Mouse (Mus musculus) kidney, embryonic 15.5 days (tissue): Measurements from ENCODE around the gene Cyp2e1. TPM values are rescaled to one million over a fixed set of nuclear protein-coding genes. Genes with fewer than 3 reads are reported as not detected.
A peak's percentile ranks its signal among the peaks of the same experiment; 100 is the strongest.

Experiments
- ATAC-seq: fragments of 200-750 bp; cut with Nextera tagmentation; replicated peaks from 2 replicates; pipeline ENCODE4 v1.8.0; 2017; ENCODE audit warnings: moderate TSS enrichment; ENCODE audit not compliant: low FRiP score
- H3K27ac ChIP-seq: fragments of 300-500 bp; sonication (generic); 2 replicates; pipeline ENCODE4 v1.5.1; 2015; ENCODE audit warnings: mild to moderate bottlenecking, inconsistent platforms
- H3K27me3 ChIP-seq: fragments of 300-500 bp; sonication (generic); 2 replicates; pipeline ENCODE4 v1.6.1; 2015; ENCODE audit warnings: inconsistent platforms
- H3K36me3 ChIP-seq: fragments of 300-500 bp; sonication (generic); 2 replicates; pipeline ENCODE4 v1.6.1; 2015; ENCODE audit warnings: inconsistent platforms
- H3K4me1 ChIP-seq: fragments of 300-500 bp; sonication (generic); 2 replicates; pipeline ENCODE4 v1.6.1; 2015; ENCODE audit warnings: inconsistent platforms
- H3K4me2 ChIP-seq: fragments of 300-500 bp; sonication (generic); 2 replicates; pipeline ENCODE4 v1.6.1; 2015; ENCODE audit warnings: moderate library complexity, mild to moderate bottlenecking, inconsistent platforms
- H3K4me3 ChIP-seq: fragments of 300-500 bp; sonication (generic); replicated peaks from 2 replicates; pipeline ENCODE4 v1.5.1; 2015; ENCODE audit warnings: mild to moderate bottlenecking, inconsistent platforms
- H3K9ac ChIP-seq: fragments of 300-500 bp; sonication (generic); 2 replicates; pipeline ENCODE4 v1.6.1; 2015; ENCODE audit warnings: mild to moderate bottlenecking, inconsistent platforms
- H3K9me3 ChIP-seq: fragments of 300-500 bp; sonication (generic); replicated peaks from 2 replicates; pipeline ENCODE4 v1.6.1; 2016; ENCODE audit warnings: inconsistent platforms
- WGBS: fragments of 180-500 bp; shearing (Covaris S2); methylation state at CpG from one replicate; pipeline ENCODE4 v1.1.7; 2015; ENCODE audit warnings: mixed read lengths; 5-methylcytosine and 5-hydroxymethylcytosine counted together
- polyA plus RNA-seq: library from polyadenylated mRNA; unstranded; fragments of >200 nt; fragmentation: Nextera tagmentation; extraction: Ambion mirVana; gene quantifications from 2 replicates; pipeline ENCODE4 v1.2.1, GENCODE M21; 2015

Cyp2e1 gene
- polyA plus RNA-seq, 1 experiment from 2014 or later, result 0.42 TPM

- H3K9me3 ChIP-seq, result no peaks in the 10 kb centered on the region
- H3K4me3 ChIP-seq, result no peak overlapping the region
- H3K4me1 ChIP-seq, result peaks cover 10% of the 10 kb centered on the region
- no peak overlapping the region for H3K27ac ChIP-seq
- H3K27me3 ChIP-seq, result no peaks in the 10 kb centered on the region
- no peak overlapping the region for H3K9ac ChIP-seq
- H3K4me2 ChIP-seq, result no peak overlapping the region
- 63% methylated on average over 4 of the region's 4 CpGs for WGBS
- no peak for ATAC-seq
- no peaks in the 10 kb centered on the region for H3K36me3 ChIP-seq
These were observed 56.6 kb downstream of the Cyp2e1 start for GRCm38 (mm10) chr7:140820173-140820572.

GRCm38 (mm10) chr7:140821305-140821652 is 57.7 kb downstream of the Cyp2e1 start:
- H3K27ac ChIP-seq, result no peak overlapping the region
- H3K4me1 ChIP-seq, result peaks cover 10% of the 10 kb centered on the region
- peak overlapping the region; percentile 90 for H3K4me2 ChIP-seq
- H3K9me3 ChIP-seq, result no peaks in the 10 kb centered on the region
- H3K27me3 ChIP-seq, result no peaks in the 10 kb centered on the region
- WGBS, result 54% methylated on average over 5 of the region's 5 CpGs
- peak overlapping the region; percentile 56 for H3K4me3 ChIP-seq
- H3K9ac ChIP-seq, result peak overlapping the region; percentile 42; the same call in 1 of the 2 replicates
- H3K36me3 ChIP-seq, result no peaks in the 10 kb centered on the region
- 0 out of 2 replicates have a peak, but pooled peaks have one; percentile 22 for ATAC-seq

GRCm38 (mm10) chr7:140821653-140822329 is 58.3 kb downstream of the Cyp2e1 start, which contains the start of gene Zfp941:
TSS of gene Zfp941 (minus strand) at chr7:140822178.
- Histone ChIP-seq H3K9ac (peak within 1 kb of the TSS; percentile 42), H3K4me3 (peak within 1 kb of the TSS; percentile 56), H3K27ac (no peak within 1 kb of the TSS), H3K9me3 (no peaks in the 10 kb centered on the region), H3K27me3 (peaks cover 5% of the 10 kb centered on the region; the same call in 1 of the 2 replicates), H3K36me3 (no peaks in the 10 kb centered on the region), H3K4me2 (peak within 1 kb of the TSS; percentile 90), H3K4me1 (peaks cover 10% of the 10 kb centered on the region)
- peak; percentile 85 for ATAC-seq
- 2% methylated on average over 21 of the region's 21 CpGs for WGBS

GRCm38 (mm10) chr7:140822731-140823130 is 59.2 kb downstream of the Cyp2e1 start:
- no peaks in the 10 kb centered on the region for H3K36me3 ChIP-seq
- no peak overlapping the region for H3K27ac ChIP-seq
- 90% methylated on average over 4 of the region's 4 CpGs for WGBS
- peaks cover 10% of the 10 kb centered on the region for H3K4me1 ChIP-seq
- no peak overlapping the region for H3K4me2 ChIP-seq
- H3K4me3 ChIP-seq, result no peak overlapping the region
- H3K9me3 ChIP-seq, result no peaks in the 10 kb centered on the region
- no peak overlapping the region for H3K9ac ChIP-seq
- peaks cover 7% of the 10 kb centered on the region; the same call in 1 of the 2 replicates for H3K27me3 ChIP-seq
- ATAC-seq, result no peak

Other genes starting within 250 kb of the Cyp2e1 start
- gene Olfr538, start 195.9 kb upstream of the Cyp2e1 start, polyA plus RNA-seq, result not detected in 2 replicates
- not detected in 2 replicates for gene Olfr46, start 162.5 kb upstream of the Cyp2e1 start, polyA plus RNA-seq
- gene Olfr61, start 134.8 kb upstream of the Cyp2e1 start, polyA plus RNA-seq, result not detected in 2 replicates
- not detected in 2 replicates for gene Olfr53, start 117.3 kb upstream of the Cyp2e1 start, polyA plus RNA-seq
- gene Olfr539, start 103.8 kb upstream of the Cyp2e1 start, polyA plus RNA-seq, result not detected in 2 replicates
- not detected in 2 replicates for gene Olfr45, start 81.8 kb upstream of the Cyp2e1 start, polyA plus RNA-seq
- not detected in 2 replicates for gene Olfr541, start 66.5 kb upstream of the Cyp2e1 start, polyA plus RNA-seq
- gene Syce1, start 24.1 kb downstream of the Cyp2e1 start, polyA plus RNA-seq, result 0.10 and 0.22 TPM in 2 replicates
- gene Zfp941, start 58.4 kb downstream of the Cyp2e1 start, polyA plus RNA-seq, result 1.7 and 1.8 TPM in 2 replicates
- gene Urah, start 71.3 kb downstream of the Cyp2e1 start, polyA plus RNA-seq, result 0.62 and 0.82 TPM in 2 replicates
- not detected in 2 replicates for gene Scgb1c1, start 81.8 kb downstream of the Cyp2e1 start, polyA plus RNA-seq
- 0.12 TPM in 1 of 2 replicates, not detected in the other for gene Odf3, start 84.1 kb downstream of the Cyp2e1 start, polyA plus RNA-seq
- gene Gm45785, start 92.6 kb downstream of the Cyp2e1 start, polyA plus RNA-seq, result not detected in 2 replicates
- 54.8 and 59.7 TPM in 2 replicates for gene Ric8a, start 93.2 kb downstream of the Cyp2e1 start, polyA plus RNA-seq
- 35.9 and 37.2 TPM in 2 replicates for gene Bet1l, start 93.8 kb downstream of the Cyp2e1 start, polyA plus RNA-seq
- gene Psmd13, start 118.2 kb downstream of the Cyp2e1 start, polyA plus RNA-seq, result 241 and 246 TPM in 2 replicates
- 32.5 and 36.3 TPM in 2 replicates for gene Sirt3, start 118.6 kb downstream of the Cyp2e1 start, polyA plus RNA-seq
- 3.9 and 4.8 TPM in 2 replicates for gene Cox8b, start 136.7 kb downstream of the Cyp2e1 start, polyA plus RNA-seq
- gene Nlrp6, start 157.2 kb downstream of the Cyp2e1 start, polyA plus RNA-seq, result 1.1 and 1.2 TPM in 2 replicates
- 19.5 and 23.5 TPM in 2 replicates for gene Pgghg, start 177.7 kb downstream of the Cyp2e1 start, polyA plus RNA-seq
- gene Ifitm5, start 186.6 kb downstream of the Cyp2e1 start, polyA plus RNA-seq, result 4.3 and 21.7 TPM in 2 replicates
- 0.39 TPM in 1 of 2 replicates, not detected in the other for gene Gm45717, start 192.2 kb downstream of the Cyp2e1 start, polyA plus RNA-seq
- gene Ifitm2, start 192.2 kb downstream of the Cyp2e1 start, polyA plus RNA-seq, result 897 and 954 TPM in 2 replicates
- gene Ifitm1, start 203.5 kb downstream of the Cyp2e1 start, polyA plus RNA-seq, result 55.2 and 59.7 TPM in 2 replicates
- 187 and 205 TPM in 2 replicates for gene Ifitm3, start 247.0 kb downstream of the Cyp2e1 start, polyA plus RNA-seq